Mouse (Mus musculus) adrenal gland, postnatal 36 days (tissue): Measurements from ENCODE around the gene Trappc1. TPM values are rescaled to one million over a fixed set of nuclear protein-coding genes. Genes with fewer than 3 reads are reported as not detected.
"Not testable (repeated sequence)": the region's sequence is repeated elsewhere in the genome, so short reads cannot be mapped to it uniquely, and the experiment has no call there.

Source experiments
- DNase-seq, 2 experiments: peaks; one replicate each; pipeline ENCODE4 v3.0.0; 2021; ENCODE audit warnings: mixed read lengths in 1 of 2
- long read RNA-seq, 2 experiments: library from polyadenylated mRNA; stranded (forward); transcript quantifications; one replicate each; pipeline ENCODE4 v2.0.0; 2021; ENCODE audit warnings: borderline sequencing depth in 2 of 2
- total RNA-seq, 2 experiments: library from RNA; stranded (reverse); gene quantifications; 2 replicates each; pipeline ENCODE4 v1.2.3; 2021

Trappc1 gene
- 10 to 100 TPM; 62.0 to 79.3 TPM for total RNA-seq
- long read RNA-seq, experiment 1, transcript Trappc1-202 (4 exons, 759 nt), result minor isoform, 26 of 71 reads
- long read RNA-seq, experiment 1, transcript Trappc1-203 (5 exons, 751 nt), result major isoform, 40 of 71 reads
- long read RNA-seq, experiment 1, partial matches to known transcripts, result 2 of 71 reads
- long read RNA-seq, experiment 1, other reads (novel, unspliced or antisense), result 3 of 71 reads
- long read RNA-seq, experiment 2, transcript Trappc1-203 (5 exons, 751 nt), result major isoform, 24 of 40 reads
- long read RNA-seq, experiment 2, transcript Trappc1-202 (4 exons, 759 nt), result minor isoform, 11 of 40 reads
- long read RNA-seq, experiment 2, partial matches to known transcripts, result 0 of 40 reads
- long read RNA-seq, experiment 2, other reads (novel, unspliced or antisense), result 5 of 40 reads

DNA sequence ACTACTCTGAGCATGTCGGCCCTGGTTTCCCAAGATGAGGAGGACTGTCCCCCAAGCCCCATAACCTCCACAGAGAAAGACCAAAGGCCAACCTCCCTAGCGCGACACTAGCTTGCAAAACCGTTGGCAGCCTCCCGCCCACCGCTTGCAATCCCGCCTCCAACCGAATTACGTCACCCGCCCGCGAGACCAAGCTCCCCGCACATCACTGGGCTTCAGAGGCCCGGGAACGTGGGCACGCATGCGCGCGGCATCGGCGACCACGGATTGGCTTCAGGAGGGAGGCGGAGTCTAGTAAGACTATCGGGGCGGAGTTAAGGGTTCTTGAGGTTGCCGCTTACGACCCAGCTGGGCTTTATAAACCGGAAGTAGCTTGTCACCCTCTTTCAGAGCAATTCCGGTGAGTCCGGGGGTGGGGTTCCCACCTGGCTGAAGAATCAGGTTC is at the start of gene Trappc1, which contains the start of gene Cntrob:
Trappc1 (plus strand) TSS at position 314 of the 445 bp plus-strand sequence.
Cntrob (minus strand) TSS at position 109 of the 445 bp plus-strand sequence.
- peak; percentile 99 to 100 for DNase-seq

DNA sequence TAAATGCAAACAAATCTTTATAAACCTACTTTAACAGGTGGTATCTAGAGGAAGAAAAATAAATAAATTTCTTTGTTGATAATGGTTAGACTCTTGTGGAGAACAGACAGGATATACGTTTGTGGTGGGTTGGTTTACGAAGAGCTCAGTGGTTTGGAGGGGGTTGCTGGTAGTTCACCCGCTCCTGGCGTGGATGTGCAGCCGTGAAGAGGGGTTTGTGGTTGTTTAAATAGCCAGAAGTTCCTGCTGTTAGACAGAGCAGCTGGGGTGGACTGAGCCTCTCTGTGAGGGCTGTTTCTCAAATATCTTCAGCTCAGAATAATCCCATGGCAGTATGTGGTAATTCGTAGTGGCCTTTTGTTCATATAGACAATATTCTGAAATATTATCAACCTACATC is 48.1 kb upstream of the Trappc1 start:
- no peak for DNase-seq

DNA sequence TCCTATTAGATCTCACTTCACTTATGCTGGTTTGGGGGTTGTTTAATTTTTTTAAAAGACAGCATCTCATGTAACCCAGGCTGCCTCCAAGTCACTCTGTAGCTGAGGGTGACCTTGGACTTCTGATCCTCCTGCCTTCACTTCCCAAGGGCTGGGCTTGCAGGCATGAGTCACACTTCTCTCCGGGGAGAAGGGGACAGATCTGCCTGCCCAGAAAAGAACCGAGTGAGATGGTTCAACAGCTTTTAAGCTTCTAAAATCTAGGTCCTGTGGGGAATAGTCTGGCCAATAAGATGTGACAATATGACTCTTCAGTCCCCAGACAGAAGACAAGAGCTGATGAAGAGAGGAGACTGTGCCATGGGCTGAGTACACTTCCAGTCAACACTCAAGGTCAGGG is 47.7 kb upstream of the Trappc1 start:
- DNase-seq, result peak; percentile 69

DNA sequence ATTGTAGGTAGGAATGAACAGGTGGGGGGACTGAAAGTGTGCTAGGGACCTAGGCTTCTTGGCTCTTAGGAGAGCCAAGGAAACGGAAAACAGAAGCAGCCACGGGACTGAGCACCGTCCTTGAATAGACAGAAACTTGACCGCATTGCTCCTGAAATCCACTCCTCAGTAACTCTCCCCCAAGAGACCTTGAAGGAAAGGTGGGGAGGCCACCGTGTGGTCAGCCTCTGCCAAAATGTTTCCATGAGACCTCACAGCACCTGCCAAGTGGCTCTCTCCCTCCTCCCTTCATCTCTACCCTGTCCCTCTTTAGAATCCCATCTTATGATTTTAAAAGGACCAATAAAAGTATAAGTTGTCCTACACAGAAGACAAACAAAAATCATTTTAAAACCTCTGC is 46.5 kb upstream of the Trappc1 start:
- DNase-seq, result peak in 1 of 2 experiments; percentile 17

DNA sequence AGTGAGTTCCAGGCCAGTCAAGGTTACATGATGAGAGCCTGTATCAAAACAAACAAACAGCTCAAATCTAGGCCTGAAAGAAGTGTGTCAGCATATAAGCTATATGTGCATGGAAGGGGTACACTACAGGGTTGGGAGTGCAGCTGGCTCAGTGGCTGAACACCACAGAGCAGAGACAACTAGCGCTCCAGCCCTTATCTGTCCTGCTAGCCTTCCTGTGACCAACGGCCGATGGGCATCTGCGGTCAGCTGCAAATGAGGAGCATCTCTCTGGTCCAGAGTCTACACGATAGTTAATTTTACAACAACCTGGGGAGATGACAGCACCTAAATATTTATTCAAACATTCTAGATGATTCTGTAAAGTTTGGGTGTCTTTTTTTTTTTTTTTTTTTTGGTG is 32.7 kb upstream of the Trappc1 start:
- no peak for DNase-seq

DNA sequence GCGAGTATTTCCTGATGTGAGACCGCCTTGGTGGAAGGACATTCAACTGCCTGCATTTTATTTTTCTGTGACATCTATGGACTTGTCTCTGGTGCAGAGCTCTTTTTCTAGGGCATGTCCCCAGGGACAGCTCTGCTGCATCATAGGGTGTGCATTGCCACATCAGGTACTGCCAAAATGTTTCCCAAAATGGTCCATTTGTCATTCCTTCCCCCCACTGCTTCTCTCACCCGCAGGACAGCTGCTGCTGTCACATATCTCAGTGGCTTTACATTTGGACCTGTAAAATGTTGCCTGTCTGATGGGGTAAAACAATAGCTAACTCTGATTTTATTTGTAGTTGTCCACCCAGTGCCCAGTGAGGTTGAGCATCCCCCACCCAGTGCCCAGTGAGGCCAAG is 28.5 kb upstream of the Trappc1 start:
- DNase-seq, result no peak

DNA sequence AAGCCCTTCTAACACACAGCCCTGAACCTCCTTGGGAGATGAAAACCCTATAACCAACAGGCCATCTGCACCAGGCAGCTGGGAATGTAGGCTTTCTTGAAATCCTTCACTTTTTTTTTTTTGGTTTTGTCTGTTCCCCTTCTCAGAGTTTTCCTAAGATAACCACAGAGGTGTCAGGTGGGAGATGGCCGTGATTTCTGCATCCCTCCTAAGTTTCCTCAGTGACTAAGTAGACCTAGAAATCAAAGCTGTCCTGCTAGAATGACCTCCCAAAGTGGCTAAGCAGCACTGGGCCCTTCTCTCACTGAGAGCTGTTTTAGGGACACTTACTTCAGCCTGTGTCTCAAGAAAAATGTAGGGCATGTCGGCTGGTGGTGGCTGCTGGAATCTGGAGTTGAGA is 26.0 kb upstream of the Trappc1 start:
- DNase-seq, result no peak

DNA sequence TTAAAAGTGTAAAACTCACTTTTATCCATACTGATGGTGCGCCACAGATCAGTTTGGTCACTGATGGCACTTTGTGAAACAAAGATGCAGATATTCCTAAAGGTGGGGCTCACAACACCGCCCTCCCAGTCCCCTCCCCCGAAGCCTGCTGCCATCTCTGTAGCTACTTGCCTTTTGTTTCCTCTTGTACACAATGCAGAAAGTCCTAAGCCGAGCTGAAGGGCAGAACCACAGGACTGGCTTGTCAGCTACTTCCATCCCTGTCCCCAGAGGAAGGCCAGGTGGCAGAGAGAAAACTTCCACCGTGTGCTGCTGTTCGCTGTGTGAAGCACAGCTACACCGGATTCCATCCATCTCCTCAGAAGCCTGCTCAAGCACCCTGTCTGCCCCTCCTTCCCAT is 25.5 kb upstream of the Trappc1 start:
- DNase-seq, result no peak

DNA sequence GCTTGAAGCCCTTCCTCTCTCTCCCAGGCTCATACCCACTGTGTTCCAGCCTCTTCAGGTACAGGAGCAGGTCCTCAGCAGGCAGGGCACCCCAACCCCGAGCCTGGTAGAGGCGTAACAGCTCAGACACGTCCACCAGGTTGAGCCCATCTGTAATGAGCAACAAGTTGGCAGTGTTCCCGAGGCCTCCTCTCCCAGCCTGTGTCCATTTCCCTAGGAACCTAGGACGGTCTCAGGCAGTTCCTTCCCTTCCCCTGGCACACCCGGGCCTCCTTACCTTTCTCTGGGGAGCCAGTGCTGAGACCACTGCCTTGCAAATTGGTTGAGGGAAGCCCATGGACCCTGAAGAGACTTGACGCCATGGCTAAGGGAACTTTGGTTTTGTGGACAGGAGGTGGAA is 21.0 kb upstream of the Trappc1 start:
- DNase-seq, result no peak

DNA sequence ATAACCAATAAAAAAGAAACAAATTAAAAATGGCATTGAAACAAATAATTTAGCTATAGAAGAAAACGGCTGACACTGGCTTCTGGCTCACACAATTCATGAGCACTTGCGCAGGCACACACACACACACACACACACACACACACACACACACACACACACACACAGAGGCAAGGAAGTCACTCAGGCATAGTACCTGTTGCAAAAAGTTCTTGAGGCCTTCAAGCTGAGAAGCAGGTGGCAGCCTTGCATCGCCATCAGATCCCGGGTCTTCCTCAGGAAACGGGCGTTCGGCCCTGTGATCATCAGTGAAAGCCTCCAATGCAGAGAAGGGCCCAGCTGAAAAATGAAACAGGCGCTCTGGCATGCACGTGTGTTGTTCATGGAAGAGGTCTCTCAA is 18.5 kb upstream of the Trappc1 start:
- no peak for DNase-seq

DNA sequence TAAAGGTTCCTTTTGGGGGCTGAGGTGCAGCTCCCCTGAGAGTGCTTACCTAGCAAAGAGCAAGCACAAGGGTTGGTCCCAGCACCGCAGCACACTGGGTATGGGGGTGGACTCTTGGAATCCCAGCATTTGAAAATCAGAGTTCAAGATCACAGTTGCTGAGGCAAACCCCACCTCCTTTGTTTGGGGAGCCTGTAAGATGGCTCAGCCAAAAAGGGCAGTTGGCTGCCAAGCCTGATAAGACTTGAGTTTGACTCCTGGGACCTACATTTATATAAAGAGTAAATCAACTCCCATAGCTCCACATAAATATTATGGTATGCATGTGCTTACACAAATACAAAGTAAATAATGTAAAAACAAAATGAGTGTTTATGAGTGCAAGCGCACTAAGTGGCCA is 17.7 kb upstream of the Trappc1 start:
- DNase-seq, result no peak

DNA sequence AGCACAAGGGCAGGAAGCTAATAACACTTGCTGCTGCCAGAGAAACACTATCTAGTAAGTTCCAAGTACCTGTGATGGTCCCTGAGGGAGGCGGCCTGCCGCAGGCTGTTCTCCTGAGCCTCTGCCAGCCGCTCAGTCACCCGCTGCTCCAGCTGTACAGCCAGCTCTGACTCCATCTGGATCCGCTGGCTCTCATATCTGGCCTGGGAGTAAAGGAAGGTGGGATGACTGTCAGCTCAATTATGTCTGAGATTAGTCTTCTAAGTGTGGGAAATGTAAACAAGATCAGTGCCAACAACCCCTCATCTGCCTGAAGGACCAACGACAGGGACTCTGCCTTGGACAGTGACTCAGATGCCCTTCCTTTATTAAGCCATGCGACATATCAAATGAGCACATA is 12.5 kb upstream of the Trappc1 start:
- DNase-seq, result peak in 1 of 2 experiments; percentile 22

DNA sequence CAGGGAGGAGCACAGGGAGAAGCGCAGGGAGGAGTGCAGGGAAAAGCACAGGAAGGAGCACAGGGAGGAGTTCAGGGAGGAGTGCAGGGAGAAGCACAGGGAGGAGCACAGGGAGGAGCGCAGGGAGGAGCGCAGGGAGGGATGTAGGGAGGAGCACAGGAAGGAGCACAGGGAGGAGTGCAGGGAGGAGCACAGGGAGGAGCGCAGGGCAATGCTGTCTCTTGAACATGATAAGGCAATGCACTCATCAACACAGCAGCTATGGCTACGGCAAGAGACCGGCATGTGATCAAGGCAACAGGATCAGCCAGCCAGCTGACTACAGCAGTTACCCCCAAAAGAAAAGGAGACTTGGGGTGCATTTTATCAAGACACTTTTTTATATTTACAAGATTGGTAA is 7.4 kb upstream of the Trappc1 start:
- no peak for DNase-seq

DNA sequence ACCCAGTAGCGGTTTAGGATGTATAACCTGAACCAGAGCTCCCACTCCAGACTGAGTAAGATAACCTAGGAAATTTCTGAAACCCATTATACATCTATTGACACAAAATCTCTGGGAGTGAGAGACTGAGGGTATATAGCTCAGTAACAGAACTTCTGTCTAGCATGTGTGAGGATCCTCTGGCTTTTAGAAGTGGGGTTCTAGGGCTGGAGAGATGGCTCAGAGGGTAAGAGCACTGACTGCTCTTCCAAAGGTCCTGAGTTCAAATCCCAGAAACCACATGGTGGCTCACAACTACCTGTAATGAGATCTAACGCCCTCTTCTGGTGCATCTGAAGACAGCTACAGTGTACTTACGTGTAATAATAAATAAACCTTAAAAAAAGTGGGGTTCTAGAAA is 5.8 kb upstream of the Trappc1 start:
- not testable (repeated sequence) for DNase-seq

DNA sequence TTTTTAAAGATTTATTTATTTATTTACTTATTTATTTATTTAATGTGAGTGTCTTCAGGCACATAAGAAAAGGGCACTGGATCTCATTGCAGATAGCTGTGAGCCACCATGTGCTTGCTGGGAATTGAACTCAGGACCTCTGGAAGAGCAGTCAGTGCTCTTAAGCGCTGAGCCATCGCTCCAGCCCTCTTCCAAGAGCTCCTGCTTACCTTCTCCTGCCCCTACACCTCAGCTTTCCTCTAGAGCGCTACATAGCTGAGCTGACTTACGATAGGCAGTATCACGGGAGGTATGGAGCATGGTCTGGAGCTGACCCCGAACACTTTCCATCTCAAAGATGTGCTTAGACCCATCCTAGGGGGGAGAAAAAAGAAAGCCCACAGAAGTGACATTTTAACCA is 2.2 kb upstream of the Trappc1 start:
- no peak for DNase-seq

DNA sequence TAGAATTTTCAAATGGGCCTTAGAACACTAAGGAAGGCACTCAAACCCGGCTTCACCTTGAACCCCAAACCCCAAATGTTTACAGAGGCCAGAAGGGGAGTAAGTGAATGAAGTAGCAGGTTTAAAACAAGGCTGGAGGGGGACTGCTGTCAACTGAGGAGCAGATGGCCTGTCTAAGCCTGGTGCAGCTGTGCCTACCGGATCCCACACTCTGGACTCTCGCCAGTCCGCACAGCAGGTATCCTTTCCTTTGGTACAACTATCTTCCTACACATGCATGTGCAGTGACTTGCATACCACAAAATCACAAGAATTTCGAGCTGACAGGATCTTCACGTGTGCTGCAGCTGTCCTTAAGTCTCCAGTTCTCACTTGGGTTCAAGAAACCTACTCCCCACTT is 1.8 kb upstream of the Trappc1 start:
- no peak for DNase-seq

DNA sequence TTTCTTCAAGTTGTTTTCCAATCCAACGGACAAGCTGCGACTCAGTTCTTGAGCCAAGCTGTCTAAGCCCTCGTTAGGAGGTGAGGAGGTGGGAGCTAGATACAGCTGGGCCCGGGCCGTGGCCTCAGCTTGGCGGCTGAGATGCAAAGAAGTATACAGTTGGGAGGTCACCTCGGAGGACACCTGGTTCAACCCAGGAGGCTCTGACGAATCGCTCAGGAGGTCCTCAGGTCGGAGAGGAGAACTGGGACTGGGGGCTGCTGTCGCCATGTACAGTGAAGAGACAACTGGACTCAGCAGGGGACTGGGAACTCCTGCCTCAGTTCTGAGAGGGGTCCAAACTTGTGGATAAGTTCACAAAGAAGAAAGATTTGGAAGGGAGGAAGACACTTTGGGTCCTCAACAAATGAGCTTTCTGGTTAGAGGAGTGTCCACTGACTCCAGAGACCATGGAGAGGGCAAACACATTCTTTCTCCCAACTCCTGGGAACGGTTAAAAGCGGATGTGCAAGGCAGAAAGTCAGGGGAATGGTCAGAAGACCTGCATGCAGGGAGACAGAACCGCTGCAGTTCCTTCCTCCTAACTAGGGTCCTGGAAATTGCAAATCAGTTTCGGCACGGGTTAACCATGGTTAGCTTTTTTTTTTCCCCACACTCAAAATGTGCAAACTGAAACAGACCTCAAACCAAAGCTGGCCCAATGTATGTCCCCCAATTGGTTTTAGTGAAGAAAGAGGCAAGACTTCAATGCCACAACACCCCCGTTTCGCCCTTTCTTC is 898 bp upstream of the Trappc1 start:
- DNase-seq, result no peak

DNA sequence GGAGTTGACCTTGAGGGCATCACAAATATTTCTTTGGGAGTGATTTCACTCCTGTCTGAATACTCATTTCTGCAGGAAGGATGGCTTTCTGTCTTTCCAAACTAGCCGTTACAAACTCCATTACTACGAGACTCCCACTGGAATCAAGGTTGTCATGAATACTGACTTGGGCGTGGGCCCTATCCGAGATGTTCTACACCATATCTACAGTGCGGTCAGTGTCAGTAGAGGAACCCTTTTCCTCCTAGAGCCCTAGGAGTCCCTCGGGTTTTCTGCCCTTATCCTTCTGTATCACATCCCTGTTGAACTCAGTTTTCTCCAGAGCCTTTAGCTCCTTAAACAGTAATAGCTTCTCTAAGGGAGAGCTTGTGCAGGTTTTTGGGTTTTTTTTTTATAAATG is 969 bp downstream of the Trappc1 start:
- no peak for DNase-seq

DNA sequence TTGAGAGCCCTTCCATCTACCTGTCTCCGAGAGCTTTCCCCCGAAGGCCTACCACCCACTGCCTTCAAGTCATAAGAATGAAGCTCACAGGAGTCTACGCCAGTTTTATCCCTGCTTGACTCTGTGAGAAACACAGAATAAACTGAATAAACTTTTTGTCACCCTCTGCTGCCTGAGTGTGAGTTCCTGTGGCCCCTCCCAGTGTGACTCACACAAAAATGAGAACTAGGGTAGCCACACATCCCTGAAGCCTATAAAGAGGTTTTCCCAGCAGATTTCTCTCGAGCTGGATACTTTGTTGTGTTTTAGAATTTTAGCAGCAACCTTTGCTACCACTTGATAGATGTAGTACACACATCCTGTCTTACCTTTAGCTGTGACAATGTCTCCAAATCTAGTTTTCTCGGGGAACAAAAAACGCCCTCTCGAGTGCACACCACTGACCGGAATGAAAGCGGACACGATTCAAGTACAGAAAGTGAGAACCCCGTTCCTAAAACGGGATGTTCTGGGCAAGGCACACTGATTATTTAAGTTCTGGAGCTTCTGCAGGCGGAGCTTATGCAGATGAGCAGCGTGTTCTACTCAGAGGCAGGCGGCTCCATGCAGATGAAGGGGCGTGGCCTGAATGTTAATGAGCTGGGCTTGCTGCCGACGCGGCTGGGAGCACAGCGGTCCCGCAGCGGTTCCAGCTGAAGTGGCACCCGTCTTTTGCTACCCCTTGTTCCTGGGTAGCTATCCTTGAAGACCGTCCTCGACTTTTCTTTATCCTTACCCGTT is 2.0 kb downstream of the Trappc1 start, which contains the start of gene Kcnab3:
Kcnab3 (plus strand) TSS at position 631 of the 780 bp plus-strand sequence.
- peak; percentile 92 for DNase-seq

DNA sequence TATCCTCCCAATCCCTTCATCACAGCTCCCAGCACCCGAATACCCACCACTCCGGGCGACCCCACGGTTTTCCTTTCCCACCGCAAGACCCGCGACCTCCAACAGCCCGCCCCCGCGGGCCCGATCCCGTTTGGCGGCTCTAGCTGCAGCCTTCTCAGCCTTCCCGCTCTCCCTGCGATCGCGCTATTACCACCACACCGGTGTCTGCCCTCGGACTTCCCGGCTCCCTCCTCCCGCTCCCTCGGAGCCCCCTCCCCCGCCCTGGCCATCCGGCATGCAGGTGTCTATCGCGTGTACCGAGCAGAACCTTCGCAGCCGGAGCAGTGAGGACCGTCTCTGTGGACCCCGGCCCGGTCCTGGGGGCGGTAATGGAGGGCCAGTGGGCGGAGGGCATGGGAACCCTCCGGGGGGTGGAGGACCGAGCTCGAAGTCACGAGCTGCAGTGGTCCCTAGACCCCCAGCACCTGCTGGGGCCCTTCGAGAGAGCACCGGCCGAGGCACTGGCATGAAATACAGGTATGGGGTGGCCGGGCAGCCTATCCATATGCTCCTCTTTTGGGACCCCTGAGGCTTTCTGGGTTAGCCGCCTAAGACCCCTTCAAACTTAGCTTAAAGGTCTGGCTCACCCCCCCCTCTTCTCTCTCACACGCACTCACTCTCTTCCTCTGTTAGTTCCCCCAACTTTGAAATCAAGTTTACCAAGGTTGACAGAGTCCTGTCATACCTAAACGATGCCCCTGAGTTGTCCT is 2.8 kb downstream of the Trappc1 start:
- DNase-seq, result no peak

DNA sequence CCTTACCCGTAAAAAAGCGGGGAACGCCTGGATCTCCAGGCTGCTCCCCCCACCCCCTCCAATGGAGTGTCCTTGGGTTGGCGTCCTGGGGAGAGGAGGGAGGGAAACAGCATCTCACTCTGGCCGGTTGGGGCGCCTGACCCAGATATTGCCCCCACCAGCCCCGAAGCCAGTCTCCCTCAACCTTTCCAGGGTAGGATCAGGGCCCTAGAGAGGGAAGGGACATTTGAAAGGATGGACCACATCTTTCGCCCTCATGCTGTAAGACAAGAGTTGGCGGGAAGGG is 3.3 kb downstream of the Trappc1 start:
- DNase-seq, result peak; percentile 33 to 63

DNA sequence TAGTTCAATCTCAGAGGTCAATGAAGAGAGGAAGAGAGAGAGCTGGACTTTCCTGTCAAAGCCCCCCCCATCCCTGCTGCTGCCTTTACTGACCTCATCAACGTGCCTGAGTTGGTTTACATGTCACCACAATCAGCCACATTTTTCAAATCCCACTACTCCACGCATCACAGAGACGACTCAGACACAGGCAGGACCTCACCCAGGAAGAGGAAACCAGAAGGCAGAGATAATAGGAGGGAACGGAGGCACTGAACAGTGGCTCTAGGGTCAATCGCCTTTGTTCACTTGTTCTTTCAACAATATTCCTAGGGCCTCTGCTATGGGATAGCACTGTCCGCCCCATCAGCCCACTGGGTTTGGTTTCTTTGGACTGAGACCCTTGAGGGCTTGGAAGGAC is 3.9 kb downstream of the Trappc1 start:
- DNase-seq, result no peak
